Mouse (Mus musculus): ENCODE results near the gene Prr15. TPM values are rescaled to one million over a fixed set of nuclear protein-coding genes. Genes with fewer than 3 reads are reported as not detected.

Prr15 gene
- polyA plus RNA-seq (2015; fragmentation: Nextera tagmentation; extraction: Ambion mirVana), result 2.7 and 2.8 TPM in 2 replicates

GRCm38 (mm10) chr6:54325246-54325885, at the start of gene Prr15:
Prr15 (plus strand) TSS chr6:54325835.
- peak within 1 kb of the TSS; percentile 96 for H3K4me2 ChIP-seq (ENCODE audit: low read length)
- H3K4me1 ChIP-seq (replicated peaks; ENCODE audit: control insufficient read depth, insufficient read depth, low read length), result peaks cover 15% of the 10 kb centered on the region
- peak within 1 kb of the TSS; percentile 61 for H3K4me3 ChIP-seq (replicated peaks; ENCODE audit: low read length)
- no peaks in the 10 kb centered on the region for H3K9me3 ChIP-seq (ENCODE audit: control insufficient read depth, low read length)
- WGBS, result 62% methylated on average over 3 of the region's 3 CpGs
- H3K9ac ChIP-seq (replicated peaks; ENCODE audit: low read depth, low read length), result peak within 1 kb of the TSS; percentile 53
- peaks cover 14% of the 10 kb centered on the region for H3K27me3 ChIP-seq (replicated peaks; ENCODE audit: control insufficient read depth, insufficient read depth, low read length)
- no peak for ATAC-seq
- H3K27ac ChIP-seq (ENCODE audit: low read length), result no peak within 1 kb of the TSS
- H3K36me3 ChIP-seq (ENCODE audit: control insufficient read depth, insufficient read depth), result no peaks in the 10 kb centered on the region

- no peak overlapping the region for H3K27ac ChIP-seq (ENCODE audit: low read length)
- H3K9ac ChIP-seq (replicated peaks; ENCODE audit: low read depth, low read length), result no peak overlapping the region
- no peaks in the 10 kb centered on the region for H3K27me3 ChIP-seq (replicated peaks; ENCODE audit: control insufficient read depth, insufficient read depth, low read length)
- H3K4me2 ChIP-seq (ENCODE audit: low read length), result no peak overlapping the region
- 78% methylated on average over 4 of the region's 4 CpGs for WGBS
- 0 out of 2 replicates have a peak, but pooled peaks cover 8% of the 10 kb centered on the region for H3K4me1 ChIP-seq (replicated peaks; ENCODE audit: control insufficient read depth, insufficient read depth, low read length)
- no peak overlapping the region for H3K4me3 ChIP-seq (replicated peaks; ENCODE audit: low read length)
- ATAC-seq, result no peak
- no peaks in the 10 kb centered on the region for H3K9me3 ChIP-seq (ENCODE audit: control insufficient read depth, low read length)
- no peaks in the 10 kb centered on the region for H3K36me3 ChIP-seq (ENCODE audit: control insufficient read depth, insufficient read depth)
These were observed 48.4 kb upstream of the Prr15 start for GRCm38 (mm10) chr6:54277234-54277633.

- no peak for ATAC-seq
- H3K36me3 ChIP-seq (ENCODE audit: control insufficient read depth, insufficient read depth), result no peaks in the 10 kb centered on the region
- H3K4me3 ChIP-seq (replicated peaks; ENCODE audit: low read length), result no peak overlapping the region
- 13% methylated on average over 5 of the region's 5 CpGs for WGBS
- 0 out of 2 replicates have a peak, but pooled peaks cover 8% of the 10 kb centered on the region for H3K4me1 ChIP-seq (replicated peaks; ENCODE audit: control insufficient read depth, insufficient read depth, low read length)
- H3K9ac ChIP-seq (replicated peaks; ENCODE audit: low read depth, low read length), result no peak overlapping the region
- no peak overlapping the region for H3K4me2 ChIP-seq (ENCODE audit: low read length)
- no peaks in the 10 kb centered on the region for H3K27me3 ChIP-seq (replicated peaks; ENCODE audit: control insufficient read depth, insufficient read depth, low read length)
- H3K27ac ChIP-seq (ENCODE audit: low read length), result no peak overlapping the region
- H3K9me3 ChIP-seq (ENCODE audit: control insufficient read depth, low read length), result no peaks in the 10 kb centered on the region
These were observed 47.8 kb upstream of the Prr15 start for GRCm38 (mm10) chr6:54277828-54278227.

- ATAC-seq, result no peak
- Histone ChIP-seq H3K4me3 (replicated peaks; ENCODE audit: low read length) (no peak overlapping the region), H3K9ac (replicated peaks; ENCODE audit: low read depth, low read length) (no peak overlapping the region), H3K4me1 (replicated peaks; ENCODE audit: control insufficient read depth, insufficient read depth, low read length) (0 out of 2 replicates have a peak, but pooled peaks cover 8% of the 10 kb centered on the region), H3K9me3 (ENCODE audit: control insufficient read depth, low read length) (no peaks in the 10 kb centered on the region), H3K36me3 (ENCODE audit: control insufficient read depth, insufficient read depth) (no peaks in the 10 kb centered on the region), H3K27me3 (replicated peaks; ENCODE audit: control insufficient read depth, insufficient read depth, low read length) (no peaks in the 10 kb centered on the region), H3K27ac (ENCODE audit: low read length) (no peak overlapping the region), H3K4me2 (ENCODE audit: low read length) (no peak overlapping the region)
- WGBS, result 97% methylated on average over 2 of the region's 2 CpGs
These were observed 47.0 kb upstream of the Prr15 start for GRCm38 (mm10) chr6:54278613-54279012.

GRCm38 (mm10) chr6:54279391-54279790, 46.2 kb upstream of the Prr15 start:
- H3K36me3 ChIP-seq (ENCODE audit: control insufficient read depth, insufficient read depth), result no peaks in the 10 kb centered on the region
- H3K27ac ChIP-seq (ENCODE audit: low read length), result no peak overlapping the region
- H3K4me3 ChIP-seq (replicated peaks; ENCODE audit: low read length), result no peak overlapping the region
- H3K9ac ChIP-seq (replicated peaks; ENCODE audit: low read depth, low read length), result no peak overlapping the region
- WGBS, result 71% methylated on average over 11 of the region's 11 CpGs
- no peak for ATAC-seq
- no peak overlapping the region for H3K4me2 ChIP-seq (ENCODE audit: low read length)
- 0 out of 2 replicates have a peak, but pooled peaks cover 8% of the 10 kb centered on the region for H3K4me1 ChIP-seq (replicated peaks; ENCODE audit: control insufficient read depth, insufficient read depth, low read length)
- H3K27me3 ChIP-seq (replicated peaks; ENCODE audit: control insufficient read depth, insufficient read depth, low read length), result no peaks in the 10 kb centered on the region
- no peaks in the 10 kb centered on the region for H3K9me3 ChIP-seq (ENCODE audit: control insufficient read depth, low read length)

GRCm38 (mm10) chr6:54280248-54280647, 45.4 kb upstream of the Prr15 start:
- no peaks in the 10 kb centered on the region for H3K9me3 ChIP-seq (ENCODE audit: control insufficient read depth, low read length)
- 0 out of 2 replicates have a peak, but pooled peaks cover 8% of the 10 kb centered on the region for H3K4me1 ChIP-seq (replicated peaks; ENCODE audit: control insufficient read depth, insufficient read depth, low read length)
- H3K36me3 ChIP-seq (ENCODE audit: control insufficient read depth, insufficient read depth), result no peaks in the 10 kb centered on the region
- H3K4me3 ChIP-seq (replicated peaks; ENCODE audit: low read length), result no peak overlapping the region
- 67% methylated on average over 6 of the region's 6 CpGs for WGBS
- no peak overlapping the region for H3K9ac ChIP-seq (replicated peaks; ENCODE audit: low read depth, low read length)
- H3K27me3 ChIP-seq (replicated peaks; ENCODE audit: control insufficient read depth, insufficient read depth, low read length), result no peaks in the 10 kb centered on the region
- no peak for ATAC-seq
- H3K27ac ChIP-seq (ENCODE audit: low read length), result no peak overlapping the region
- H3K4me2 ChIP-seq (ENCODE audit: low read length), result no peak overlapping the region

- Histone ChIP-seq H3K27me3 (replicated peaks; ENCODE audit: control insufficient read depth, insufficient read depth, low read length) (no peaks in the 10 kb centered on the region), H3K4me1 (replicated peaks; ENCODE audit: control insufficient read depth, insufficient read depth, low read length) (no peaks in the 10 kb centered on the region), H3K4me3 (replicated peaks; ENCODE audit: low read length) (no peak overlapping the region), H3K4me2 (ENCODE audit: low read length) (no peak overlapping the region), H3K9ac (replicated peaks; ENCODE audit: low read depth, low read length) (no peak overlapping the region), H3K27ac (ENCODE audit: low read length) (no peak overlapping the region), H3K9me3 (ENCODE audit: control insufficient read depth, low read length) (no peaks in the 10 kb centered on the region), H3K36me3 (ENCODE audit: control insufficient read depth, insufficient read depth) (no peaks in the 10 kb centered on the region)
- 20% methylated on average over 1 of the region's 1 CpGs for WGBS
- ATAC-seq, result no peak
These were observed 42.3 kb upstream of the Prr15 start for GRCm38 (mm10) chr6:54283299-54283698.

GRCm38 (mm10) chr6:54284167-54284711, 41.4 kb upstream of the Prr15 start:
- Histone ChIP-seq H3K36me3 (ENCODE audit: control insufficient read depth, insufficient read depth) (no peaks in the 10 kb centered on the region), H3K9ac (replicated peaks; ENCODE audit: low read depth, low read length) (no peak overlapping the region), H3K27ac (ENCODE audit: low read length) (no peak overlapping the region), H3K4me2 (ENCODE audit: low read length) (no peak overlapping the region), H3K27me3 (replicated peaks; ENCODE audit: control insufficient read depth, insufficient read depth, low read length) (no peaks in the 10 kb centered on the region), H3K4me3 (replicated peaks; ENCODE audit: low read length) (no peak overlapping the region), H3K9me3 (ENCODE audit: control insufficient read depth, low read length) (no peaks in the 10 kb centered on the region), H3K4me1 (replicated peaks; ENCODE audit: control insufficient read depth, insufficient read depth, low read length) (no peaks in the 10 kb centered on the region)
- WGBS, result 91% methylated on average over 12 of the region's 12 CpGs
- no peak for ATAC-seq

- no peak for ATAC-seq
- Histone ChIP-seq H3K4me3 (replicated peaks; ENCODE audit: low read length) (no peak overlapping the region), H3K27me3 (replicated peaks; ENCODE audit: control insufficient read depth, insufficient read depth, low read length) (no peaks in the 10 kb centered on the region), H3K36me3 (ENCODE audit: control insufficient read depth, insufficient read depth) (no peaks in the 10 kb centered on the region), H3K4me1 (replicated peaks; ENCODE audit: control insufficient read depth, insufficient read depth, low read length) (no peaks in the 10 kb centered on the region), H3K9ac (replicated peaks; ENCODE audit: low read depth, low read length) (no peak overlapping the region), H3K9me3 (ENCODE audit: control insufficient read depth, low read length) (no peaks in the 10 kb centered on the region), H3K4me2 (ENCODE audit: low read length) (no peak overlapping the region), H3K27ac (ENCODE audit: low read length) (no peak overlapping the region)
- 75% methylated on average over 5 of the region's 5 CpGs for WGBS
These were observed 38.8 kb upstream of the Prr15 start for GRCm38 (mm10) chr6:54286813-54287212.

All from forebrain, embryonic 16.5 days (tissue).